Comparison of ENCODE assay signal across 9 mouse cellular contexts in genomic region chr6:142938549-142939345, GRCm38 (mm10). TPM values are rescaled to one million over a fixed set of nuclear protein-coding genes. Genes with fewer than 3 reads are reported as not detected.
DNase-seq lines count a peak whose midpoint lies in the region; ATAC-seq and TF ChIP-seq lines count a peak whose summit lies in the region.
"Had no signal": no experiment of that assay in that cellular context is flagged by ENCODE, and none has a peak within 500 bp of the region (broad histone marks: within the 10 kb centered on the region; RNA-seq: fewer than 3 reads in every experiment).

No protein-coding gene starts in this region.

- no peak overlapping the region for H3K4me3 ChIP-seq in cerebellum, adult 2 months (replicated peaks; ENCODE audit: insufficient read depth, low read depth, low read length)
- H3K4me3 ChIP-seq in hindbrain, embryonic 16.5 days (ENCODE audit: low read length): no peak overlapping the region
- H3K4me3 ChIP-seq in gastrocnemius, adult 2 months: no peak overlapping the region
- H3K4me3 ChIP-seq: megakaryocyte, embryonic 14.5 days had no signal

- intact Hi-C loops in gastrocnemius, adult 2 months (cut with DNase I): no loop called here

- H3K4me1 ChIP-seq in cerebellum, adult 2 months (ENCODE audit: control insufficient read depth, insufficient read depth, low read length): peaks cover 26% of the 10 kb centered on the region
- peaks cover 6% of the 10 kb centered on the region for H3K4me1 ChIP-seq in hindbrain, embryonic 16.5 days (ENCODE audit: control insufficient read depth, insufficient read depth, low read depth, low read length)

- H3K36me3 ChIP-seq in hindbrain, embryonic 16.5 days (ENCODE audit: control insufficient read depth, insufficient read depth, low read length): no peaks in the 10 kb centered on the region

- 56% methylated on average over 9 of the region's 9 CpGs for WGBS in cerebellum, adult 2 months
- 35% methylated on average over 9 of the region's 9 CpGs for WGBS in hindbrain, embryonic 16.5 days

- ATAC-seq in hindbrain, embryonic 16.5 days: no peak
- no peak for ATAC-seq in megakaryocyte-erythroid progenitor cell, adult 5-6 weeks (replicated peaks; ENCODE audit: low FRiP score, low TSS enrichment, poor library complexity, severe bottlenecking)

- no peaks in the 10 kb centered on the region for H3K9me3 ChIP-seq in hindbrain, embryonic 16.5 days (ENCODE audit: control insufficient read depth, low read length)
- H3K9me3 ChIP-seq: megakaryocyte, embryonic 14.5 days had no signal

- TF ChIP-seq CTCF in cerebellum, adult 2 months (IDR thresholded peaks at IDR 0.05; ENCODE audit: borderline replicate concordance, insufficient read depth, low read depth, low read length): no peak
- TF ChIP-seq CTCF in gastrocnemius, adult 2 months (IDR thresholded peaks at IDR 0.05): no peak

- TF ChIP-seq POLR2A in cerebellum, adult 2 months (IDR thresholded peaks at IDR 0.05; ENCODE audit: borderline replicate concordance, insufficient read depth, low read length): no peak

- DNase-seq in cerebellum, adult 2 months: peak in 1 of 2 experiments; percentile 33
- DNase-seq in cerebellum, adult 11 months: no peak
- peak; percentile 30 for DNase-seq in MN1 (ENCODE audit: low spot score)
- DNase-seq in lung, postnatal 14 days: peak; percentile 47
- no peak for DNase-seq in gastrocnemius, adult 2 months
- no peak for DNase-seq in urinary bladder, adult 18-20 months (ENCODE audit: low spot score in 2 of 2)

- no peak overlapping the region for H3K4me2 ChIP-seq in hindbrain, embryonic 16.5 days (ENCODE audit: low read length)

- no peak overlapping the region for H3K9ac ChIP-seq in hindbrain, embryonic 16.5 days (ENCODE audit: low read depth, low read length)

- H3K27ac ChIP-seq in cerebellum, adult 2 months (ENCODE audit: insufficient read depth, low read length): peak overlapping the region; percentile 35; the same call in 1 of the 2 replicates
- peak overlapping the region; percentile 32; the same call in 1 of the 2 replicates for H3K27ac ChIP-seq in hindbrain, embryonic 16.5 days (ENCODE audit: low read depth, low read length)
- no peak overlapping the region for H3K27ac ChIP-seq in gastrocnemius, adult 2 months

- H3K27me3 ChIP-seq in cerebellum, adult 2 months (ENCODE audit: control insufficient read depth, insufficient read depth, low read length): no peaks in the 10 kb centered on the region
- H3K27me3 ChIP-seq in hindbrain, embryonic 16.5 days (replicated peaks; ENCODE audit: control insufficient read depth, insufficient read depth, low read length): no peaks in the 10 kb centered on the region

RNA-seq across cellular contexts. Expression of gene St8sia1, which starts 25.5 kb away (rescaled TPM):
- polyA plus RNA-seq in cerebellum, adult 2 months (2012; rRNA removed): 22.2 and 22.6 TPM in 2 replicates
- 6.0 and 6.5 TPM in 2 replicates for polyA plus RNA-seq in hindbrain, embryonic 16.5 days (2015; fragmentation: Nextera tagmentation; extraction: Ambion mirVana)
- under 1 TPM; 0.11 to 0.23 TPM for total RNA-seq in gastrocnemius, adult 2 months (2021)
- 1.1 TPM in 1 of 2 replicates, not detected in the other for total RNA-seq in megakaryocyte-erythroid progenitor cell, adult 5-6 weeks (2014; fragmentation: Nextera tagmentation)
- not detected in 2 replicates for total RNA-seq in megakaryocyte-erythroid progenitor cell, adult 5-6 weeks (2017)

Comparison
In these comparisons a context has a peak if more than half of its experiments do, and no peak if none do; other contexts are left out.
1. DNase-seq: peak in MN1 (single experiment) and lung, postnatal 14 days (single experiment); none in cerebellum, adult 11 months (single experiment), gastrocnemius, adult 2 months (single experiment) and urinary bladder, adult 18-20 months (0 of 2).